Mouse (Mus musculus) granulocyte monocyte progenitor cell, adult 5-6 weeks (primary cell): ENCODE measurements around the gene Tube1. TPM values are rescaled to one million over a fixed set of nuclear protein-coding genes. Genes with fewer than 3 reads are reported as not detected.
A peak's percentile ranks its signal among the peaks of the same experiment; 100 is the strongest.
"Not testable (repeated sequence)": the region's sequence is repeated elsewhere in the genome, so short reads cannot be mapped to it uniquely, and the experiment has no call there.

Source experiments
- ATAC-seq: replicated peaks from 2 replicates; pipeline ENCODE4 v1.8.0; 2016; ENCODE audit warnings: mild to moderate bottlenecking, moderate TSS enrichment, inconsistent platforms; ENCODE audit not compliant: poor library complexity, severe bottlenecking
- total RNA-seq, 2 experiments: library from RNA; stranded (forward) in 1 of 2; stranded (reverse) in 1 of 2; fragments of 200-712, 200-1000 nt in 1 of 2; fragments of >200 nt in 1 of 2; fragmentation: Nextera tagmentation in 1 of 2; gene quantifications; 2 replicates each; pipeline ENCODE4 v1.2.3; 2014 to 2017

Gene Tube1
- total RNA-seq, 2 experiments from 2014 or later = 15.6 to 16.7 TPM

- peak; percentile 31; the same call in 1 of the 2 replicates for ATAC-seq
Observed at GRCm38 (mm10) chr10:39165632-39166115, 31.9 kb downstream of the Tube1 start.

GRCm38 (mm10) chr10:39167611-39168010, 33.8 kb downstream of the Tube1 start:
- no peak for ATAC-seq

- 0 out of 2 replicates have a peak, but pooled peaks have one; percentile 6 for ATAC-seq
Observed at GRCm38 (mm10) chr10:39169642-39170041, 35.9 kb downstream of the Tube1 start.

- peak; percentile 24; the same call in 1 of the 2 replicates for ATAC-seq
Observed at GRCm38 (mm10) chr10:39170181-39170580, 36.4 kb downstream of the Tube1 start.

GRCm38 (mm10) chr10:39170706-39171105, 36.9 kb downstream of the Tube1 start:
- ATAC-seq = peak; percentile 28

DNA sequence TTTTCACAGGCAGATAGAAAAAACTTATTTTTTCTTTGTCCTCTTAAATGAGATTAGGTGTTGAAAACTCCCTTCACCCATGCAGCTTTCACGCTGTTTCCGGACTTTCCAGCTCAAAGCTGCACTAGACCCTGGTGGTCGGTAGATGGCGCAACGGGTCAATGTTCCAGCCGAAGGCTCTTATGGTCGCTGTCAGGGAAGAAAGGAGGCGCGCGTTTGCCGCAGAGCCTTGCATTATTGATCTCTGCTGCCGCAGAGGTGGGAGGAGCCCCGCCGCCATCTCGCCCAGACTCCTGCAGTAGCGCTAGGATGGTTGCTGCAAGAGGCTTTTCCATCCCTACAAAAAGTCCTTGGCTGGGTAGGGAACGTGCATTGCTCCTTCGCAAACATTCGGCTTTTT, 37.4 kb downstream of the Tube1 start:
- ATAC-seq = peak; percentile 82

- peak; percentile 80 for ATAC-seq
Observed at GRCm38 (mm10) chr10:39171603-39172539, 38.1 kb downstream of the Tube1 start.

- no peak for ATAC-seq
Observed at GRCm38 (mm10) chr10:39172540-39172931, 38.8 kb downstream of the Tube1 start.

- no peak for ATAC-seq
Observed at GRCm38 (mm10) chr10:39173077-39173476, 39.3 kb downstream of the Tube1 start.

DNA sequence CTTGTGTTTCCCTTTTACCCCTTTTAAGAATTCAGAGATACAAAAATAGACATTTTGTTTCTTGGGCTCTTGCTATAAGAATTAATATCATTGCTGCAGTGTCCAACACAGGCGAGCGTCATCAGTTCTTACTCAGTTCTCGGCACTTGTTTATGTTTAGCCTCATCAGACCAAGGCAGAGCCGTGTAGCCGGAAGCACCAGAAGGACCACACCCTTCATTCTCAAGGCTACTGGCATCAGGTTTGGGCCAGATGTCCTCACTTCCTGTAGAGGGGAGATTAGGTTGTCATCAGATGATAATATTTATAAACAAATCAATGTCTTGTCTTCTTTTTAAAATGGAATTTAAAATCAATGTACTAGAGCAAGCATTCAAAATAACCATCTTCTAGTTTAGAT, 43.2 kb downstream of the Tube1 start:
- no peak for ATAC-seq

DNA sequence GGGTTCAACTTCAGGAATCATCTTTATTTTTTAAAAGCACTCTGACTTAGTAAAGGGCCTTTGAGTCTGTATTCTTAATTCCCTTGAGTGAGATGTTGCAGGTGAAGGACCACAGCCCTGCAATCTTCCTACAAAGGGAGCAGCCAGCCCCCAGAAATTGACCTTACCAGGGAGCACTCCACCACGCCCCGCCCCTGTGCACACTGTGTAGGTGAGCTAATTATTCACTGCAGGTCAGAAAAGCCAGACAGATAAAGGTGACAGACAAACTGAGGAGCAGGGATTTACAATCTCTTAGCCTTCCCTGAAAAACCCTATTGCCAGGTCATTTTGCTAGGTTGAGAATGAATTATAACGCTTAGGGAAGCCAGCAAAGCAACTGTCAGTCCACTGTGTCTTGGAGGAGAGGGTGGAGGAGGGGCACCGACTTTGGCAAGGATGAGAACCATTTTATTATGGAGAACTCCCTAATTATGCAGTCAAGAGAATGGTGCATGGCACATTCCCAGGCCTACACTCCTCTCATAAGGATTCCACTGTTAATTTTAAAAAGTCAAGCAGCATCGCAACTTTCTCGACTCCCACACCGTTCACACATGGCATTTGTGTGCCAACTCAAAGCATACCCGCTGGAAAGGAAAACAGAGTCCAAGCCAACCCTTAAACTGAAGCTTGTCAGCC, 51.2 kb downstream of the Tube1 start:
- no peak for ATAC-seq

- ATAC-seq = no peak
Observed at GRCm38 (mm10) chr10:39185545-39185906, 51.8 kb downstream of the Tube1 start.

DNA sequence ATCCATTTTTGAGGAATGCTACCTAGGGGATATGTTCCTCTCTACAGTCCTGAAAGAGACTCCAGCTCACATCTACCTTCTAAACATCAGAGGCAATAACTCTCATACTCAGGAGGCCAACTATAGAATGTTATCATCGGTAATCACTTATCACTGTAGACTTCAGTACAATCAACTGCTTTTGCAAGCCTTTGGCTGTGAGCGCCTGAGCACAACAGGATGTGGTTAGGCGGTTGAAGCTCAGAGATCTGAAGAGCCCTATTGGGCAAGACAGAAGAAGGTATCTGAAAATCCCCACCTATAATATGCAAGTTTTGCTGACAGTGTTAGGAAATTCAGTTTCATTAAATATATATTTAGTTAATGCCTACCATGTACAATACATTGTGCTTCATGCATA, 58.9 kb downstream of the Tube1 start:
- peak; percentile 95 for ATAC-seq

GRCm38 (mm10) chr10:39198216-39198615, 64.4 kb downstream of the Tube1 start:
- ATAC-seq = not testable (repeated sequence)

Other genes starting within 250 kb of the Tube1 start
- not detected in 2 replicates for gene Lama4, start 168.5 kb upstream of the Tube1 start, total RNA-seq (2014; fragmentation: Nextera tagmentation)
- gene Lama4, start 168.5 kb upstream of the Tube1 start, total RNA-seq (2017) = not detected in 2 replicates
- gene Fam229b, start 62 bp upstream of the Tube1 start, total RNA-seq (2014; fragmentation: Nextera tagmentation) = 0.60 and 20.7 TPM in 2 replicates
- 0.78 TPM in 1 of 2 replicates, not detected in the other for gene Fam229b, start 62 bp upstream of the Tube1 start, total RNA-seq (2017)
- gene Ccn6, start 29.8 kb downstream of the Tube1 start, total RNA-seq (2014; fragmentation: Nextera tagmentation) = not detected in 2 replicates
- not detected in 2 replicates for gene Ccn6, start 29.8 kb downstream of the Tube1 start, total RNA-seq (2017)
- 5.3 and 8.8 TPM in 2 replicates for gene Fyn, start 234.9 kb downstream of the Tube1 start, total RNA-seq (2014; fragmentation: Nextera tagmentation)
- gene Fyn, start 234.9 kb downstream of the Tube1 start, total RNA-seq (2017) = 5.6 and 6.6 TPM in 2 replicates